Comparison of ENCODE assay signal across 8 mouse cellular contexts in the genomic region with DNA sequence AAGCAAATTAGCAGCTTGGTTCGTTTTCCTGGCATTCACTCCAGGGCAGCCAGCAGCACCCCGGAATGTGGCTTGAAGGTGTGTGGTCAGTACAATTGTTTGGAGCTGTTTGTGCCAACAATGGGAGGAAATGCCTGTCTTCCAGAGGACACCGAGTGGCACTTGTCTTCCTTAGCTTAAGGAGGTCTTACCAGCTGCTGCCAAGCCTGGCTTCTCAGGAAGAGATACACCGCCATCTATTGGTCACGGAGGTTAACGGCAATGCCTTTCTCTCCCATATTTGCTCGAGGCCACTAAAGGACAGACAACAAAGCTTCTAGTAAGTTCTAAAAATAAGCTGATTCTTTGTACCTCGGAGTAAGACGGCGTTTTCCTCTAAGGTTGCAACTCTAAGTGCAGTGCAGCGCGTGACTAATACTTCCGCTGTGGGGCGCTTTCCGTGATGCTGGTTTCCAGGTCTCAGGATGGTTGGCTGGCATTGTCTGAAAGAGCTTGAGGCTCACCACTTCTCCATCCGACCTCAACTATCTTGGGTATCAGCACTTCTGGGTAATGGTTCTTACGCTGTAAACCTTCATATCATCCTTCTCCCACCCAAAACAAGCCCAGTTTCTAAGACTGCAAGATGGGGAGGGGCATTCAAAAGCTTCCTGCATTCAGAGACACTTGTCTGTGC.
DNase-seq lines count a peak whose midpoint lies in the region; ATAC-seq and TF ChIP-seq lines count a peak whose summit lies in the region.

No protein-coding gene starts in this region.

- no peak overlapping the region for H3K27ac ChIP-seq in ES-E14 (ENCODE audit: insufficient read depth, low read depth, low read length, poor library complexity, severe bottlenecking)
- H3K27ac ChIP-seq in cerebellum, adult 2 months (ENCODE audit: insufficient read depth, low read length): no peak overlapping the region
- H3K27ac ChIP-seq in hindbrain, embryonic 10.5 days: peak overlapping the region; percentile 87
- H3K27ac ChIP-seq in lung, embryonic 16.5 days (ENCODE audit: low read length): no peak overlapping the region

- H3K4me3 ChIP-seq in ES-E14 (ENCODE audit: insufficient read depth in 1 of 2, low read depth in 1 of 2, low read length in 2 of 2, poor library complexity in 1 of 2, severe bottlenecking in 1 of 2): no peak overlapping the region
- peak overlapping the region; percentile 42 for H3K4me3 ChIP-seq in cerebellum, adult 2 months (replicated peaks; ENCODE audit: insufficient read depth, low read depth, low read length)
- peak overlapping the region; percentile 51 for H3K4me3 ChIP-seq in hindbrain, embryonic 10.5 days
- H3K4me3 ChIP-seq in lung, embryonic 16.5 days (ENCODE audit: low read length): peak overlapping the region; percentile 43

- peak overlapping the region; percentile 67 for H3K4me2 ChIP-seq in lung, embryonic 16.5 days (ENCODE audit: low read depth, low read length)

- ATAC-seq in frontal cortex, adult (ENCODE audit: low TSS enrichment): peak; percentile 84
- peak; percentile 91 for ATAC-seq in lung, embryonic 16.5 days (ENCODE audit: low read depth)

- no peaks in the 10 kb centered on the region for H3K27me3 ChIP-seq in cerebellum, adult 2 months (ENCODE audit: control insufficient read depth, insufficient read depth, low read length)
- peaks cover 49% of the 10 kb centered on the region for H3K27me3 ChIP-seq in hindbrain, embryonic 10.5 days (ENCODE audit: insufficient read depth, poor library complexity, severe bottlenecking)
- peaks cover 3% of the 10 kb centered on the region; the same call in 1 of the 2 replicates for H3K27me3 ChIP-seq in lung, embryonic 16.5 days (ENCODE audit: control insufficient read depth, insufficient read depth, low read depth, low read length)

- TF ChIP-seq CTCF in cerebellum, adult 2 months (IDR thresholded peaks at IDR 0.05; ENCODE audit: borderline replicate concordance, insufficient read depth, low read depth, low read length): peak; percentile 81

- no peak overlapping the region for H3K9ac ChIP-seq in ES-E14 (ENCODE audit: insufficient read depth, low read depth, low read length, poor library complexity, severe bottlenecking)
- H3K9ac ChIP-seq in lung, embryonic 16.5 days (ENCODE audit: low read length): peak overlapping the region; percentile 28; the same call in 1 of the 2 replicates

- TF ChIP-seq POLR2A in cerebellum, adult 2 months (IDR thresholded peaks at IDR 0.05; ENCODE audit: borderline replicate concordance, insufficient read depth, low read length): no peak

- in situ Hi-C loops in ES-E14 (cut with MboI; ENCODE audit: low sequenced_read_pairs in 2 of 2, unreplicated experiment in 2 of 2): no loop called here

- DNase-seq in ES-E14 (ENCODE audit: low read depth, low spot score): peak; percentile 67
- peak; percentile 70 to 74 for DNase-seq in cerebellum, adult 2 months
- peak; percentile 83 for DNase-seq in hindbrain, embryonic 10.5 days (ENCODE audit: low spot score)
- DNase-seq in layer of hippocampus, adult 9-11 months: peak; percentile 88
- DNase-seq in ovary, postnatal 10 days (ENCODE audit: low spot score): peak; percentile 37
- peak; percentile 75 for DNase-seq in thymus, postnatal 0 days (ENCODE audit: low spot score)

- 3% methylated on average over 17 of the region's 17 CpGs for WGBS in cerebellum, adult 2 months
- WGBS in hindbrain, embryonic 10.5 days: 5% methylated on average over 17 of the region's 17 CpGs
- WGBS in lung, embryonic 16.5 days: 4% methylated on average over 17 of the region's 17 CpGs

- no peaks in the 10 kb centered on the region for H3K4me1 ChIP-seq in ES-E14 (ENCODE audit: control insufficient read depth in 2 of 2, insufficient read depth in 2 of 2, low read length in 2 of 2, poor library complexity in 1 of 2)
- no peaks in the 10 kb centered on the region for H3K4me1 ChIP-seq in cerebellum, adult 2 months (ENCODE audit: control insufficient read depth, insufficient read depth, low read length)
- peaks cover 40% of the 10 kb centered on the region for H3K4me1 ChIP-seq in hindbrain, embryonic 10.5 days (replicated peaks)
- H3K4me1 ChIP-seq in lung, embryonic 16.5 days (replicated peaks; ENCODE audit: control insufficient read depth, insufficient read depth, low read length): peaks cover 14% of the 10 kb centered on the region

- H3K9me3 ChIP-seq in ES-E14 (ENCODE audit: control insufficient read depth, insufficient read depth, low read depth, low read length): no peaks in the 10 kb centered on the region
- no peaks in the 10 kb centered on the region for H3K9me3 ChIP-seq in hindbrain, embryonic 10.5 days
- no peaks in the 10 kb centered on the region for H3K9me3 ChIP-seq in lung, embryonic 16.5 days (ENCODE audit: control insufficient read depth, low read length)

- H3K36me3 ChIP-seq in ES-E14 (ENCODE audit: control insufficient read depth, insufficient read depth, low read length, poor library complexity, severe bottlenecking): no peaks in the 10 kb centered on the region
- H3K36me3 ChIP-seq in hindbrain, embryonic 10.5 days: no peaks in the 10 kb centered on the region
- no peaks in the 10 kb centered on the region for H3K36me3 ChIP-seq in lung, embryonic 16.5 days (ENCODE audit: control insufficient read depth, insufficient read depth, low read length)

TF ChIP-seq in ES-E14, 5 proteins besides CTCF, POLR2A, EP300 and RAD21:
- TF ChIP-seq CHD2 (IDR thresholded peaks at IDR 0.05; ENCODE audit: low read depth, low read length) (no peak), HCFC1 (IDR thresholded peaks at IDR 0.05; ENCODE audit: borderline replicate concordance, insufficient read depth, low read length) (no peak), ZC3H11A (IDR thresholded peaks at IDR 0.05; ENCODE audit: borderline replicate concordance, low read depth, low read length) (no peak; the same call in 1 of the 2 replicates), MAFK (IDR thresholded peaks at IDR 0.05; ENCODE audit: insufficient read depth, low read depth, low read length) (no peak), ZNF384 (IDR thresholded peaks at IDR 0.05; ENCODE audit: low read depth, low read length) (no peak)

Comparison
In these comparisons a context has a peak if more than half of its experiments do, and no peak if none do; other contexts are left out.
1. DNase-seq: peak in every context shown above with its lines; median percentile 88 in layer of hippocampus, adult 9-11 months; 83 in hindbrain, embryonic 10.5 days; 75 in thymus, postnatal 0 days; 72 in cerebellum, adult 2 months; 67 in ES-E14; 37 in ovary, postnatal 10 days.
2. H3K4me3 ChIP-seq: peak in cerebellum, adult 2 months (single experiment), hindbrain, embryonic 10.5 days (single experiment) and lung, embryonic 16.5 days (single experiment); none in ES-E14 (0 of 2).